23 mouse cellular contexts compared by ENCODE assay signal in the genomic region with DNA sequence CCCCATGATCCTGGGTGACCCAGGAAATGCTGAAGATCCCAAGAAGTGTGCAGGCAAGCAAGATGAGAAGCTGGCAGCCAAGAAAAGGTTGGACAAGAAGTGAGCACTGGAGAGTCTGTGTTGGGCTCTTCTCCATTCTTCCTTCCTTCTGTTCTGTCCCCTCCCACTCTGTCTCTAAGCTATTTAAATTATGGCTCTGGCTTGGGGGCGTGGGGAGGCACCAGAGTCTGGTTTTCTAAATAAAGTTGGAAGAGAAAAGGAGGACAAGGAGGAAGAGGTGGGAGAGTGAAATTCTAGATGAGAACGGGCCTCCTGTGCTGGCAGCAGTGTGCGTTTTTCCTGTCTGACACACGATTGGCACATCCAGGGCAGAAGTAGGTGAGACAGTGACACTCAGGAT.
A peak's percentile ranks its signal among the peaks of the same experiment; 100 is the strongest.
DNase-seq lines count a peak whose midpoint lies in the region; ATAC-seq and TF ChIP-seq lines count a peak whose summit lies in the region.
"Had no signal": no experiment of that assay in that cellular context is flagged by ENCODE, and none has a peak within 500 bp of the region (broad histone marks: within the 10 kb centered on the region; RNA-seq: fewer than 3 reads in every experiment).

No protein-coding gene starts in this region.

- no peak overlapping the region for H3K4me3 ChIP-seq in kidney, postnatal 0 days (replicated peaks; ENCODE audit: low read depth, low read length)
- H3K4me3 ChIP-seq in thymus, adult 2 months (ENCODE audit: control insufficient read depth, insufficient read depth, low read length) = no peak overlapping the region
- no peak overlapping the region for H3K4me3 ChIP-seq in kidney, embryonic 16.5 days (ENCODE audit: low read length)
- H3K4me3 ChIP-seq: forebrain, embryonic 12.5 days; heart, embryonic 15.5 days; hindbrain, embryonic 15.5 days; layer of hippocampus, adult 2 months had no signal

- ATAC-seq in kidney, postnatal 0 days (replicated peaks; ENCODE audit: low FRiP score, low read depth) = no peak
- no peak for ATAC-seq in kidney, embryonic 16.5 days (ENCODE audit: low FRiP score, low TSS enrichment)
- ATAC-seq: CD4-positive, CD25-positive, alpha-beta regulatory T cell, adult 4 months; intestine, embryonic 16.5 days; Patski had no signal

- H3K4me2 ChIP-seq in kidney, postnatal 0 days (ENCODE audit: low read length) = no peak overlapping the region
- no peak overlapping the region for H3K4me2 ChIP-seq in kidney, embryonic 16.5 days (replicated peaks; ENCODE audit: low read depth, low read length)
- H3K4me2 ChIP-seq: forebrain, embryonic 12.5 days; heart, embryonic 15.5 days; hindbrain, embryonic 15.5 days; liver, embryonic 11.5 days had no signal

- peak; percentile 18 for DNase-seq in kidney, postnatal 0 days (ENCODE audit: low spot score)
- no peak for DNase-seq in kidney, postnatal 4 days
- DNase-seq in brain, adult 2 months (ENCODE audit: low read depth, low spot score) = peak; percentile 78
- DNase-seq in left cerebral cortex, adult 9 months (ENCODE audit: low spot score in 2 of 2) = peak; percentile 20 to 58
- peak; percentile 45 for DNase-seq in right cerebral cortex, postnatal 25 days
- DNase-seq in thymus, adult 2 months = no peak
- DNase-seq: adrenal gland, postnatal 10 days; cerebellum, adult 11-12 months; cerebellum, postnatal 14 days; gastrocnemius, postnatal 25 days; heart, postnatal 4 days; lung, adult 2 months; thymus, postnatal 14 days had no signal

- no peak for TF ChIP-seq CTCF in kidney, postnatal 0 days (IDR thresholded peaks at IDR 0.05; ENCODE audit: low read depth)
- no peak for TF ChIP-seq CTCF in thymus, adult 2 months (IDR thresholded peaks at IDR 0.05; ENCODE audit: borderline replicate concordance, control insufficient read depth, extremely low read depth, insufficient read depth, low read length, poor library complexity)

- H3K27ac ChIP-seq in kidney, postnatal 0 days = no peak overlapping the region
- no peak overlapping the region for H3K27ac ChIP-seq in thymus, adult 2 months (ENCODE audit: control insufficient read depth, insufficient read depth, low read length)
- no peak overlapping the region for H3K27ac ChIP-seq in kidney, embryonic 16.5 days (ENCODE audit: low read length)
- H3K27ac ChIP-seq: forebrain, embryonic 12.5 days; heart, embryonic 15.5 days; hindbrain, embryonic 15.5 days; layer of hippocampus, adult 2 months; stomach, postnatal 0 days had no signal

- 29% methylated on average over 4 of the region's 4 CpGs for WGBS in kidney, postnatal 0 days
- whole genome bisulfite sequencing in thymus, adult 2 months = 66% methylated on average over 4 of the region's 4 CpGs
- WGBS in kidney, embryonic 16.5 days = 31% methylated on average over 4 of the region's 4 CpGs

- H3K4me1 ChIP-seq in kidney, postnatal 0 days (replicated peaks; ENCODE audit: insufficient read depth, low read length) = no peaks in the 10 kb centered on the region
- no peaks in the 10 kb centered on the region for H3K4me1 ChIP-seq in thymus, adult 2 months (replicated peaks; ENCODE audit: control insufficient read depth, insufficient read depth, low read length)
- H3K4me1 ChIP-seq in kidney, embryonic 16.5 days (ENCODE audit: insufficient read depth, low read length) = no peaks in the 10 kb centered on the region
- H3K4me1 ChIP-seq: forebrain, embryonic 12.5 days; heart, embryonic 15.5 days; hindbrain, embryonic 15.5 days had no signal

- H3K9me3 ChIP-seq in kidney, postnatal 0 days (replicated peaks; ENCODE audit: low read length) = no peaks in the 10 kb centered on the region
- H3K9me3 ChIP-seq in kidney, embryonic 16.5 days (ENCODE audit: low read length) = no peaks in the 10 kb centered on the region; the same call in 1 of the 2 replicates
- H3K9me3 ChIP-seq: forebrain, embryonic 12.5 days; heart, embryonic 15.5 days; hindbrain, embryonic 15.5 days had no signal

- TF ChIP-seq POLR2A in thymus, adult 2 months (IDR thresholded peaks at IDR 0.05; ENCODE audit: control insufficient read depth, extremely low read depth, insufficient read depth, low read length, poor library complexity) = no peak

- no peaks in the 10 kb centered on the region for H3K27me3 ChIP-seq in kidney, postnatal 0 days (ENCODE audit: insufficient read depth, low read length)
- no peaks in the 10 kb centered on the region for H3K27me3 ChIP-seq in thymus, adult 2 months (ENCODE audit: control insufficient read depth, insufficient read depth, low read length)
- H3K27me3 ChIP-seq in kidney, embryonic 16.5 days (ENCODE audit: insufficient read depth, low read length) = no peaks in the 10 kb centered on the region
- H3K27me3 ChIP-seq: forebrain, embryonic 12.5 days; heart, embryonic 15.5 days; hindbrain, embryonic 15.5 days; Patski had no signal

- no peak overlapping the region for H3K9ac ChIP-seq in kidney, postnatal 0 days (ENCODE audit: low read depth, low read length)
- no peak overlapping the region for H3K9ac ChIP-seq in kidney, embryonic 16.5 days (replicated peaks; ENCODE audit: low read length)
- H3K9ac ChIP-seq: forebrain, embryonic 12.5 days; heart, embryonic 15.5 days; hindbrain, embryonic 15.5 days had no signal

- H3K36me3 ChIP-seq in kidney, postnatal 0 days (ENCODE audit: insufficient read depth, low read length) = no peaks in the 10 kb centered on the region
- H3K36me3 ChIP-seq in thymus, adult 2 months (ENCODE audit: control insufficient read depth, insufficient read depth, low read length) = no peaks in the 10 kb centered on the region
- H3K36me3 ChIP-seq in kidney, embryonic 16.5 days (ENCODE audit: insufficient read depth, low read length) = no peaks in the 10 kb centered on the region
- H3K36me3 ChIP-seq: forebrain, embryonic 12.5 days; heart, embryonic 15.5 days; hindbrain, embryonic 15.5 days had no signal

Comparison
In these comparisons a context has a peak if more than half of its experiments do, and no peak if none do; other contexts are left out.
1. DNase-seq: peak in kidney, postnatal 0 days (single experiment), brain, adult 2 months (single experiment), left cerebral cortex, adult 9 months (2 of 2) and right cerebral cortex, postnatal 25 days (single experiment); none in kidney, postnatal 4 days (0 of 2) and thymus, adult 2 months (single experiment).